Mouse (Mus musculus) cerebellum, adult 2 months (tissue): ENCODE data around the gene Runx3.

ENCODE experiments used
- CTCF ChIP-seq: fragments of 200-500 bp; IDR thresholded peaks from 2 replicates; pipeline ENCODE4 v1.5.1; 2011; ENCODE audit warnings: low read depth, mild to moderate bottlenecking, control low read depth, low read length, moderate library complexity, borderline replicate concordance; ENCODE audit not compliant: insufficient read depth
- POLR2A ChIP-seq: fragments of 200-500 bp; IDR thresholded peaks from 2 replicates; pipeline ENCODE4 v1.6.1; 2011; ENCODE audit warnings: low read length, control low read depth, borderline replicate concordance; ENCODE audit not compliant: insufficient read depth

DNA sequence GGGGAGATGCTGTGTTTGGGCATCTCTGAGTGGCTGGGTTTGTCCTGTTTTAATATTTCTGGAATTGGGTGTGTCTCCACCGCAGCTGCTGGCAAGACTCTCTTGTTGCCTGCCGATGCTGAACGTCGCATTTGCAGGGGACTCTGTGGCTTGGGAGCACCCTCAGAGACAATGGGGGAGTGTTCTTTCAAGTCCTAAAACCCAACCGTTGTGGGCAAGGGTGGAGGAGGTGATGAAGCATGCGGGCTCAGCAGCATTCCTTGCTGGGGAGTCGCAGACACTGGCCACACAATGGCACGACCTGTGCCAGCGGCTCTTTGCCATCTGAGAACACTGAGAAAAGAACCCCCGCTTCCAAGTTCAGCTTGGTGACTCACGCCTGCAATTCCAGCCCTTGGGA lies 71.2 kb downstream of the Runx3 start:
- TF ChIP-seq CTCF, result no peak
- no peak for TF ChIP-seq POLR2A
